Mouse (Mus musculus): Measurements from ENCODE around the gene Prr15l. TPM values are rescaled to one million over a fixed set of nuclear protein-coding genes. Genes with fewer than 3 reads are reported as not detected.

Prr15l gene
- polyA plus RNA-seq, 1 experiment from 2014 or later = 126 TPM

- 45% methylated on average over 15 of the region's 15 CpGs for WGBS
- ATAC-seq = no peak
These were observed 53.6 kb downstream of the Prr15l start for GRCm38 (mm10) chr11:96981461-96981860.

GRCm38 (mm10) chr11:96982355-96982754 lies 54.5 kb downstream of the Prr15l start:
- Histone ChIP-seq H3K9ac (replicated peaks; ENCODE audit: low read depth) (no peak overlapping the region), H3K36me3 (ENCODE audit: insufficient read depth, low read length) (no peaks in the 10 kb centered on the region), H3K4me2 (replicated peaks; ENCODE audit: low read depth, low read length) (no peak overlapping the region), H3K4me3 (ENCODE audit: low read depth, low read length) (no peak overlapping the region), H3K27me3 (replicated peaks; ENCODE audit: insufficient read depth, low read length) (no peaks in the 10 kb centered on the region; the same call in 1 of the 2 replicates), H3K27ac (ENCODE audit: low read length) (no peak overlapping the region), H3K4me1 (ENCODE audit: insufficient read depth, low read depth, low read length) (0 out of 2 replicates have a peak, but pooled peaks cover 3% of the 10 kb centered on the region), H3K9me3 (ENCODE audit: low read length) (no peaks in the 10 kb centered on the region)
- DNase-seq (ENCODE audit: low spot score) = peak; percentile 86
- no peak for ATAC-seq
- 2% methylated on average over 7 of the region's 7 CpGs for WGBS
- TF ChIP-seq CTCF (IDR thresholded peaks at IDR 0.05) = peak; percentile 97
- TF ChIP-seq EP300 (IDR thresholded peaks at IDR 0.05) = no peak

More at GRCm38 (mm10) chr11:96981461-96981860, 53.6 kb downstream of the Prr15l start:
- Histone ChIP-seq H3K4me1 (ENCODE audit: insufficient read depth, low read depth, low read length) (0 out of 2 replicates have a peak, but pooled peaks cover 3% of the 10 kb centered on the region), H3K4me3 (ENCODE audit: low read depth, low read length) (no peak overlapping the region), H3K27me3 (replicated peaks; ENCODE audit: insufficient read depth, low read length) (no peaks in the 10 kb centered on the region; the same call in 1 of the 2 replicates), H3K4me2 (replicated peaks; ENCODE audit: low read depth, low read length) (no peak overlapping the region), H3K9me3 (ENCODE audit: low read length) (no peaks in the 10 kb centered on the region), H3K9ac (replicated peaks; ENCODE audit: low read depth) (no peak overlapping the region), H3K36me3 (ENCODE audit: insufficient read depth, low read length) (no peaks in the 10 kb centered on the region), H3K27ac (ENCODE audit: low read length) (no peak overlapping the region)
- TF ChIP-seq CTCF (IDR thresholded peaks at IDR 0.05) = no peak
- TF ChIP-seq EP300 (IDR thresholded peaks at IDR 0.05) = no peak
- DNase-seq (ENCODE audit: low spot score) = no peak

GRCm38 (mm10) chr11:96982859-96983258 lies 55.0 kb downstream of the Prr15l start, which contains the start of gene Sp2:
Gene Sp2, minus strand, starts transcription at chr11:96982959.
- H3K4me1 ChIP-seq (ENCODE audit: insufficient read depth, low read depth, low read length) = peaks cover 6% of the 10 kb centered on the region; the same call in 1 of the 2 replicates
- no peaks in the 10 kb centered on the region; the same call in 1 of the 2 replicates for H3K27me3 ChIP-seq (replicated peaks; ENCODE audit: insufficient read depth, low read length)
- no peak for ATAC-seq
- no peaks in the 10 kb centered on the region for H3K9me3 ChIP-seq (ENCODE audit: low read length)
- H3K9ac ChIP-seq (replicated peaks; ENCODE audit: low read depth) = no peak within 1 kb of the TSS
- no peak within 1 kb of the TSS for H3K4me3 ChIP-seq (ENCODE audit: low read depth, low read length)
- DNase-seq (ENCODE audit: low spot score) = no peak
- H3K36me3 ChIP-seq (ENCODE audit: insufficient read depth, low read length) = no peaks in the 10 kb centered on the region
- H3K27ac ChIP-seq (ENCODE audit: low read length) = no peak within 1 kb of the TSS
- no peak within 1 kb of the TSS for H3K4me2 ChIP-seq (replicated peaks; ENCODE audit: low read depth, low read length)
- 69% methylated on average over 7 of the region's 7 CpGs for WGBS
- TF ChIP-seq EP300 (IDR thresholded peaks at IDR 0.05) (no peak), CTCF (IDR thresholded peaks at IDR 0.05) (no peak)

GRCm38 (mm10) chr11:96984903-96985302 lies 57.0 kb downstream of the Prr15l start:
- no peaks in the 10 kb centered on the region for H3K36me3 ChIP-seq (ENCODE audit: insufficient read depth, low read length)
- no peak overlapping the region for H3K4me2 ChIP-seq (replicated peaks; ENCODE audit: low read depth, low read length)
- DNase-seq (ENCODE audit: low spot score) = no peak
- no peak overlapping the region for H3K9ac ChIP-seq (replicated peaks; ENCODE audit: low read depth)
- no peaks in the 10 kb centered on the region; the same call in 1 of the 2 replicates for H3K27me3 ChIP-seq (replicated peaks; ENCODE audit: insufficient read depth, low read length)
- TF ChIP-seq EP300 (IDR thresholded peaks at IDR 0.05) = no peak
- TF ChIP-seq CTCF (IDR thresholded peaks at IDR 0.05) = no peak
- 40% methylated on average over 4 of the region's 4 CpGs for WGBS
- H3K27ac ChIP-seq (ENCODE audit: low read length) = no peak overlapping the region
- H3K4me1 ChIP-seq (ENCODE audit: insufficient read depth, low read depth, low read length) = peaks cover 8% of the 10 kb centered on the region; the same call in 1 of the 2 replicates
- no peak for ATAC-seq
- H3K9me3 ChIP-seq (ENCODE audit: low read length) = no peaks in the 10 kb centered on the region
- H3K4me3 ChIP-seq (ENCODE audit: low read depth, low read length) = no peak overlapping the region

- Histone ChIP-seq H3K4me1 (ENCODE audit: insufficient read depth, low read depth, low read length) (peaks cover 8% of the 10 kb centered on the region; the same call in 1 of the 2 replicates), H3K9ac (replicated peaks; ENCODE audit: low read depth) (no peak overlapping the region), H3K9me3 (ENCODE audit: low read length) (no peaks in the 10 kb centered on the region), H3K27me3 (replicated peaks; ENCODE audit: insufficient read depth, low read length) (no peaks in the 10 kb centered on the region; the same call in 1 of the 2 replicates), H3K4me3 (ENCODE audit: low read depth, low read length) (no peak overlapping the region), H3K4me2 (replicated peaks; ENCODE audit: low read depth, low read length) (no peak overlapping the region), H3K27ac (ENCODE audit: low read length) (no peak overlapping the region), H3K36me3 (ENCODE audit: insufficient read depth, low read length) (no peaks in the 10 kb centered on the region)
- TF ChIP-seq CTCF (IDR thresholded peaks at IDR 0.05) (no peak), EP300 (IDR thresholded peaks at IDR 0.05) (no peak)
- no peak for DNase-seq (ENCODE audit: low spot score)
- no peak for ATAC-seq
- 43% methylated on average over 3 of the region's 3 CpGs for WGBS
These were observed 58.6 kb downstream of the Prr15l start for GRCm38 (mm10) chr11:96986463-96986862.

Other genes with a start within 250 kb of the Prr15l start
- gene Snx11, start 150.5 kb upstream of the Prr15l start, polyA plus RNA-seq (2015; fragmentation: Nextera tagmentation; extraction: Ambion mirVana) = 18.4 and 18.7 TPM in 2 replicates
- 48.6 and 54.0 TPM in 2 replicates for gene Cbx1, start 139.0 kb upstream of the Prr15l start, polyA plus RNA-seq (2015; fragmentation: Nextera tagmentation; extraction: Ambion mirVana)
- gene Nfe2l1, start 98.1 kb upstream of the Prr15l start, polyA plus RNA-seq (2015; fragmentation: Nextera tagmentation; extraction: Ambion mirVana) = 51.8 and 54.5 TPM in 2 replicates
- gene Copz2, start 78.2 kb upstream of the Prr15l start, polyA plus RNA-seq (2015; fragmentation: Nextera tagmentation; extraction: Ambion mirVana) = 105 and 110 TPM in 2 replicates
- 46.4 and 48.0 TPM in 2 replicates for gene Cdk5rap3, start 11.6 kb upstream of the Prr15l start, polyA plus RNA-seq (2015; fragmentation: Nextera tagmentation; extraction: Ambion mirVana)
- gene Pnpo, start 15.9 kb downstream of the Prr15l start, polyA plus RNA-seq (2015; fragmentation: Nextera tagmentation; extraction: Ambion mirVana) = 28.7 and 30.0 TPM in 2 replicates
- gene Sp2, start 54.9 kb downstream of the Prr15l start, polyA plus RNA-seq (2015; fragmentation: Nextera tagmentation; extraction: Ambion mirVana) = 9.1 and 10.6 TPM in 2 replicates
- 0.56 and 0.81 TPM in 2 replicates for gene Sp6, start 85.3 kb downstream of the Prr15l start, polyA plus RNA-seq (2015; fragmentation: Nextera tagmentation; extraction: Ambion mirVana)
- gene Scrn2, start 101.8 kb downstream of the Prr15l start, polyA plus RNA-seq (2015; fragmentation: Nextera tagmentation; extraction: Ambion mirVana) = 15.7 and 17.2 TPM in 2 replicates
- 7.5 and 9.8 TPM in 2 replicates for gene Lrrc46, start 113.3 kb downstream of the Prr15l start, polyA plus RNA-seq (2015; fragmentation: Nextera tagmentation; extraction: Ambion mirVana)
- 50.8 and 53.5 TPM in 2 replicates for gene Mrpl10, start 113.5 kb downstream of the Prr15l start, polyA plus RNA-seq (2015; fragmentation: Nextera tagmentation; extraction: Ambion mirVana)
- gene Osbpl7, start 122.5 kb downstream of the Prr15l start, polyA plus RNA-seq (2015; fragmentation: Nextera tagmentation; extraction: Ambion mirVana) = 11.4 and 11.9 TPM in 2 replicates
- 0.12 and 0.13 TPM in 2 replicates for gene Tbx21, start 187.2 kb downstream of the Prr15l start, polyA plus RNA-seq (2015; fragmentation: Nextera tagmentation; extraction: Ambion mirVana)
- gene Tbkbp1, start 223.4 kb downstream of the Prr15l start, polyA plus RNA-seq (2015; fragmentation: Nextera tagmentation; extraction: Ambion mirVana) = 8.1 and 8.9 TPM in 2 replicates